Mouse (Mus musculus): ENCODE measurements around the gene Acvr1.

Gene Acvr1

GRCm38 (mm10) chr2:58567066-58567810, at the start of gene Acvr1, which contains the start of gene Upp2:
Acvr1 (minus strand) TSS chr2:58567157.
Upp2 (plus strand) TSS chr2:58567298.
- DNase-seq (ENCODE audit: low spot score in 2 of 2): peak; percentile 20 to 31

DNA sequence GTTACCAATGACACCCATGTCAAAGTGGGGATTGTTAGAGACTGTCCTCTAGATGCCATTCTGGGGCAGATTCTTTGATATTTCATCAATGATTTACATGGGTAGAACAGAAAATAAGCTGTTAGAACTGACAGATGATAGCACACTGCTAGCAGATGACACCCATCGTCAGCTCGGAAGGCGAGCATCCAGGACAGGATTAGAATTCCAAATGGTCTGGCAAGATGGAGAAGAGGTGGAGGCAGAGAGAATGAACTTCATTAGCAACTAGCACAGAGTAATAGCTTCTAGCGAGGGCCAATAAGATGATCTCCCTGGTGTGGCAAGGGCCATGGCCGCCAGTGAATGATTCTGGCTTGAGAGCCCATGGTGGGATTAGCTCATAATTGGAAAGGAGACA, 48.8 kb upstream of the Acvr1 start:
- no peak for DNase-seq (ENCODE audit: low spot score in 2 of 2)

GRCm38 (mm10) chr2:58614851-58615250, 47.9 kb upstream of the Acvr1 start:
- no peak for DNase-seq (ENCODE audit: low spot score in 2 of 2)

GRCm38 (mm10) chr2:58613720-58614119, 46.8 kb upstream of the Acvr1 start:
- DNase-seq (ENCODE audit: low spot score in 2 of 2): no peak

- DNase-seq (ENCODE audit: low spot score in 2 of 2): no peak
These were observed 37.8 kb upstream of the Acvr1 start for GRCm38 (mm10) chr2:58604791-58605190.

DNA sequence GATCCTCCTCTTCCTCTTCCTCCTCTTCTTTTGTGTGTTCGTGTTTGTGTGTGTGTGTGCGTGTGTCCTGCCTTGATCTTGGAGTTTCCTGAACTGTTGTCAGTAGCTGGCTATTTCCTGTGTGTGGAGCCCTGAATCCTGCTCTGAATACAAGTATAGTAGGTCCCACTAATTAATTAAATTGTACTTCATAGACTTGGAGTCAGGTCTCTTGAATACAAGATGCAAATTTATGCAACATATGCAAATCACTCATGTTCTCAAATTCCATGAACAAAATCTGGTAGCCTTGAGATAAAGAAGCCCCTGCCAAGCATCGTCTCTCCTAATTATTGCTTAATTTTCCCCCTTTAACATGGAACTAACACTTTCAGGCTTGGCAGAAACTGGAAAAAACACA, 36.4 kb upstream of the Acvr1 start:
- DNase-seq (ENCODE audit: low spot score in 2 of 2): no peak

DNA sequence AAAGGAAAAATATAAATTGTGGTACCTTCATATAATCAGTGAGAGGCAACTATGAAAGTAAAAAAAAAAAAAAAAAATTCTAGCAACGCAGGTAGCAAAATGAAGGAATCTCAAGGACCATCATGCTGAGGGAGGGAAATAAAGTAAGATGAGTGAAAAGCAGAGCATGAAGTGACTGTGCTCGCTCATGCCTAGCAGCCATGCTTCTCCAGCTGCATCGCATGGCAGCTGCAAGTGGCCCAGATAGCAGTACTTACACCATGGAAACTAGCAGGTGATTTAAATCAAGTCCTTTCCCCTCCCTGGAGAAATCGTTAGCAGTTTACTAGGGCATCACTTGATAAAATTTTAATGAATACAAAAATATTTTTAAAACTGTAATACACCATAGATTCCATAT, 34.4 kb upstream of the Acvr1 start:
- DNase-seq (ENCODE audit: low spot score in 2 of 2): no peak

DNA sequence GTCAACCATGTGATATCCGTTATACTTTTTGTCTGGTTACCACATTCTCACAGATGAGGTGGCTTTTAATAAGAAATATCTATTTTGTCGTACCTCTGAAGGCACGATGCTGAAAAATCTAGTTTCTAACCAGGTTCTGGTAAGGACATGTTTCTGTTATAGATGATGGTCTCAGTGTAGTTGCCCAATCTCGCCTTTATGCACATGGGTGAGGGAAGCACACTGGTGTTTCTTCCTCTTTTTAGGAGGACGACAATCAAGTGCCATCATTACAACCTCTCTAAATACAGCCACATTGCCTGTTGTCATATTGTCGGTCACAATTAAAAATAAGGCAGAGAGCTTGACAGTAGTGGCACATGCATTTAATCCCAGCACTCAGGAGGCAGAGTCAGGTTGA, 32.7 kb upstream of the Acvr1 start:
- DNase-seq (ENCODE audit: low spot score in 2 of 2): no peak

DNA sequence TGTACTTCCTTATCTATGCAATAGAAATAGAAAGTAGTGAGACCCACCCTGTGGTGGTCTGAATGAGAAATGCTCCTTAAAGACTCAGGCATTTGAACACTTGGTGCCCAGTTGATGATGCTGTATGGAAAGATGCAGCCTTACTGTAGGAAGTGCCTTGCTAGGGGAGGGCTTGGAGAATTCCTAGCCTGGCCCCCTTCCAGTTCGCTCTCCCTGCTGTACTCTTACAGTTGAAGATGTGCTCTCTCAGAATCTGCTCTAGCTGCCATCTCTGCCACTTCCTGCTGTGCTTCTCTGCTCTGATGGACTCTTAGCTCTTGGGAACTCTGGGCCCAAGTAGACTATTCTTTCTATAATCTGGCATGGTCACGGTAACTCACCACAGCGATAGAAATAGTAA, 30.6 kb upstream of the Acvr1 start:
- no peak for DNase-seq (ENCODE audit: low spot score in 2 of 2)

- no peak for DNase-seq (ENCODE audit: low spot score in 2 of 2)
These were observed 29.9 kb upstream of the Acvr1 start for GRCm38 (mm10) chr2:58596774-58597342.

DNA sequence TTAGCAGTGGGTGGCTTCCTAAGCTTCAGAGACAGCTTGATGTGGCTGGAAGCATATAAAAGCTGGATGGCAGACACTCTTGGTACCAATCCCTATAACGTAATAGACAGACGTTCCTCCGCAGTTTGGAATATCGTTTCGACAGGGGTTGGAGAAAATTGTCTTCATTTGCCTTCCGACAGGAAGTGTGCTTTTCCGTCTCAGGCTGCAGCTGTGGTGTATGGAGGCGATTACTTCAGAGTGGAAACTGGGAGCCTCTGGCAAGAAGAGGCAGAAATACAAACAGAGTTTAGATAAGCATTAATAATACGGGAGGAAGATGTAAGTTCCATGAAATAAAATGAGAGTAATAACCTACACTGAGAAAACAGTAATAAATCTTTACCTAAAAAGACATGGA, 28.4 kb upstream of the Acvr1 start:
- DNase-seq (ENCODE audit: low spot score in 2 of 2): no peak

DNA sequence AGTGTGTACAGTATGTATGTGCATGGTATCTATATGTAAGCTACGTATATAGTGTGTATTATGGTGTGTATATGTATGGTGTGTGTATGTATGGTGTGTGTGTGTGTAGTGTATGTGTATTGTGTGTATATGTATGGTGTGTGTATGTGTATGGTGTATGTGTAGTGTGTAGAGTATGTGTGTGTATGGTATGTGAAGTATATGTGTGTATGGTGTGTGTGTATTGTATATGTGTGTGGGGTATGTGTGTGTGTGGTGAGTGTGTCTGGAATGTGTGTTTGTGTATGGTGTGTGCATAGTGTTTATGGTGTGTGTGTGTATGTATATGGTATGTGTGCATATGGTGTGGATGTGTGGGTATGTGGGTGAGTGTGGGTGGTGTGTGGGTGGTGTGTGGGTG, 23.1 kb upstream of the Acvr1 start:
- DNase-seq (ENCODE audit: low spot score in 2 of 2): no peak

DNA sequence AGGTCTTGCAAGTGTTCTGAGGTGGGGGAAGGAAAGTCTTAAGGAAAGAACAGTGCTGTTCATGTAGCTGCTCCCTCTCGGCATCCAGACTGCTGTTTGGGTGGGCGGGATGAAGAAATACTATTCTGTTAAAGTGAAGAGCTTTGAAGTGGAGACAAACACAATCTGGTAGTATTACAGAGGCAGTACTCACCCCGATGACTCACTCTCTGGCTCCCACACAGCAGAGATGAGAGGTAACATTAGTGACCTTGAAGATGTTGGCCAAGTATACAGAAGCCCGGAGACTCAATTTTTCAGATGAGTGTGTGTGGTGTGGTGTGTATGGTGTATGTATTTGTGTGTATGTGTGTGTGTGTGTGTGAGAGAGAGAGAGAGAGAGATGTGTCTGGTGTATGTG, 22.7 kb upstream of the Acvr1 start:
- DNase-seq (ENCODE audit: low spot score in 2 of 2): no peak

- DNase-seq (ENCODE audit: low spot score in 2 of 2): no peak
These were observed 19.4 kb upstream of the Acvr1 start for GRCm38 (mm10) chr2:58586311-58586710.

- no peak for DNase-seq (ENCODE audit: low spot score in 2 of 2)
These were observed 7.2 kb upstream of the Acvr1 start for GRCm38 (mm10) chr2:58574167-58574566.

- no peak for DNase-seq (ENCODE audit: low spot score in 2 of 2)
These were observed 2.1 kb upstream of the Acvr1 start for GRCm38 (mm10) chr2:58568841-58569645.

DNA sequence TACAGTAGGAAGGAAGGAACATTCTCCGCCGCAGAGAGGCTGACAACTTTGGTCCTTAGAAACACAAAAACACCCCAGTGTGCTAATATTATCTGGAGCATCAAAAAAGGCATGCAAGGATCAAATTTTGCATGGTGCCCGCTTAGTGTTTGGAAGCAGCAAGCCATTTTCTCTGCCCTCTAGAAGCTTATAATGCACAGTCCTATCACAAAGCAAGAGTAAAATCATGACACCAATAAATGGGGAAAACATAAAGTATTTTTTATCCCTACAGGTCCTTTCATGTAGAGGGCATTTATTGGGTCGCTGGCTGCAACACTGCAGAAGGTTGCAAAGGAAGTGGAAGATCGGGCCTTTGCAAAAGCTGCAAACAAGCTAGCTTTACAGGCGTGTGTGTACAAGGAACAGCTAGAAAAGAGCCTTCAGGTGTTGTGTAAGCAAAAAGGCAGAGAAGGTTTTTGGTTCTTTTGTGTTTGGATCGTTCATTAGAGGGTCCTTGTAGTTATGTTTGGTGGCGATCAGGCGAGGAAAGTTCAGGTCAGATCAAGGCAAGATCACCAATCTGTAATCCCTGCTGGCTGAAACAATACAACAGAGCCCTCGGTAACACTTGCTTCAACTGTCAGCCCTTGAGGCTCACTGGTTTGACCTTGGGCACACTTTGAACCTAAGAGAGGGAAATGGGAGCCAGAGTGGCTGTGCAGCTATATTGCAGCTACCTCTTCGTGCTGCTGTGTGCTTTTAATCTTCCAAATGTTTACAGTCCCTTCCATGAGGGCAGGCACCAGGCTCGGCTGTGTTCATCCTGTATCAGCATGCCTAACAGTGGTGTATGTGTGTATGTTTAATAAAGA, 1.1 kb upstream of the Acvr1 start:
- DNase-seq (ENCODE audit: low spot score in 2 of 2): no peak

DNA sequence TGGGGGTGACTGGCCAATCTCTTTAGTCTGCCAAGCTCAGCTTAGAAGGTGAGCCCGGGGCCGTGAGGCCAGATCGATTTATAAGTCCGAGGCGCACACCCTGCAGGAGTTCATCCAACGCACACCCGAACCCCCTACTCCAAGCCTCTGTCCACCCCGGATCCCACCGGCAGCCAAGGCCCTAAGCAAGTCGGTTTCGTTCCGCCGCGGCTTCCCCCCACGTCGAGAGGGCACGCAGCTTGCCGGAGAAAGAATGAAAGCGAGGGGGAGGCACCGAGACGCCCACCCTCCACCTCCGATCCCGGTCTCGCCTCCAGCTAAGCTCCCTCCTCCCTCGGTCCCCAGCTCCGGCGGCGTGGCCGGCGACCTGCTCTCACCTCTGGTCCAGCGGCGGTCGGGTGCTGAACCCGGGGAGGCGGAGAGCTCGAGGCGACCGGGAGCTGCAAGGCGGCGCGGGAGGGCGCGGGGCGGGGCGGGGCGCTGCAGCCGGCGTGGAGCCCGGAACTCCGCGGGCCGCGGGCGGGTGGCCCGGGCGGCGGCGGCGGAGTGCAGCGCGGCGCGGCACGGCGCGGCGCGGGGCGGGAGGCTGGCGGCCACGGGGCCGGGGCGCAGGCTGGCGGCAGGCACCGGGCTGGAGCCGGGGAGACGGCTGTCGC, 419 bp downstream of the Acvr1 start:
- DNase-seq (ENCODE audit: low spot score in 2 of 2): peak; percentile 37 to 45

DNA sequence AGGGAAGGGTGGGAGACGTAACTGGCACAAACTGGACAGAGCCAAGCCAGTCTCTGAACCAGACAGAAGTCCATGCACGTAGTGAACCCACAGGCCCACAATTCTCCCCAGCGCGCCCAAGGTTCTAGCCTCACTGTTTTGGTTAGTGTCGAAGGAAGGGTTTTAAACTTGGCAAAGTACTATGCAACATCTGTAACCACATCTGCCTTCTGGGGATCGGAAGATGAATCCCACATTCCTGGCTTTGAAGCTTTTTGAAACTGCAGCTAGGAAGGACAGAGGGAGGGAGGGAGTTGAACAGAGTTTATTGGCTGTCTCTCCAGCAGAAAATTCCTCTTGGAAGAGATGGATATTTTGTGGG, 928 bp downstream of the Acvr1 start:
- DNase-seq (ENCODE audit: low spot score in 2 of 2): peak in 1 of 2 experiments; percentile 6

DNA sequence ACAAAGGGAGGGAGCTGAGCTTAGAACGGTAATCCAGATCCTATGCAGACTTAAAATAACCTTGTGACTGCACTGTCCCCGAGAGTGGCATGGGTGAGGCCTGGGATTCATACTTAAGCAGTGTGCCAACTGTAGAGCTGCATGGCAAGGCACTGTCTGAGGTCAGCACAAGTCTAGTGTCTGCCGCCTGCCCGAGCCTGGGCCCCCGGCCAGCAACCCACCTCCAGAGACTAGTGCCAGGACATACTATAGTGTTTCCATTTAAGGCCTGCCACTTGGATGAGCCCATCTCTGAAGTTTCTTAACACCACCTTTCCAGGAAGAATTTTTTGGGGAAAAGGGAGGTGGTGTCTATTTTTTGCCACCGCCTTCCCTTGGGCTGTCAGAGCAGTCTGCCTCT, 1.7 kb downstream of the Acvr1 start:
- DNase-seq (ENCODE audit: low spot score in 2 of 2): no peak

GRCm38 (mm10) chr2:58562137-58562536, 4.8 kb downstream of the Acvr1 start:
- DNase-seq (ENCODE audit: low spot score in 2 of 2): no peak
